Mouse (Mus musculus) limb, embryonic 12.5 days (tissue): ENCODE results near the gene Ropn1. TPM values are rescaled to one million over a fixed set of nuclear protein-coding genes. Genes with fewer than 3 reads are reported as not detected.

Experiments
- polyA plus RNA-seq: library from polyadenylated mRNA; unstranded; fragments of >200 nt; fragmentation: Nextera tagmentation; extraction: Ambion mirVana; gene quantifications from 2 replicates; pipeline ENCODE4 v1.2.1, GENCODE M21; 2016

Gene Ropn1
- polyA plus RNA-seq, 1 experiment from 2014 or later, result 0.24 TPM

Other genes starting within 250 kb of the Ropn1 start
- 12.0 and 13.1 TPM in 2 replicates for gene Kalrn, start 76.4 kb upstream of the Ropn1 start, polyA plus RNA-seq
- gene Ccdc14, start 40.7 kb downstream of the Ropn1 start, polyA plus RNA-seq, result 8.6 and 10.1 TPM in 2 replicates
- 4.7 and 5.6 TPM in 2 replicates for gene Mylk, start 95.3 kb downstream of the Ropn1 start, polyA plus RNA-seq